Comparison of ENCODE assay signal across 8 mouse cellular contexts in genomic region chr12:80112852-80113551, GRCm38 (mm10). TPM values are rescaled to one million over a fixed set of nuclear protein-coding genes. Genes with fewer than 3 reads are reported as not detected.
A peak's percentile ranks its signal among the peaks of the same experiment; 100 is the strongest.
DNase-seq lines count a peak whose midpoint lies in the region; ATAC-seq and TF ChIP-seq lines count a peak whose summit lies in the region.

Zfp36l1 (minus strand) TSS chr12:80113013.

- ATAC-seq in hindbrain, embryonic 14.5 days (ENCODE audit: low FRiP score), result peak; percentile 38
- ATAC-seq in megakaryocyte, adult 5-6 weeks (ENCODE audit: poor library complexity, severe bottlenecking), result peak; percentile 33

- intact Hi-C loops in left cerebral cortex, adult 2 months (cut with DNase I), result loop anchor here (1.0 to 10.0 kb wide), 4 partner anchors 51 to 378 kb away; no protein-coding TSS in a partner anchor

- under 1% methylated on average over 41 of the region's 42 CpGs for WGBS in hindbrain, embryonic 14.5 days

- DNase-seq in Muller cell, postnatal 12 days (ENCODE audit: inconsistent ontology term), result peak; percentile 99
- peak; percentile 30 to 60 for DNase-seq in cerebellum, postnatal 25 days
- peak; percentile 61 to 68 for DNase-seq in frontal cortex, postnatal 36 days (ENCODE audit: low spot score in 2 of 2)
- DNase-seq in hindbrain, embryonic 14.5 days (ENCODE audit: low spot score), result peak; percentile 82
- peak; percentile 64 to 76 for DNase-seq in left cerebral cortex, adult 2 months (ENCODE audit: extremely low spot score in 1 of 2, low spot score in 2 of 2)
- DNase-seq in right cerebral cortex, postnatal 14 days, result peak; percentile 76
- peak; percentile 94 to 96 for DNase-seq in urinary bladder, postnatal 36 days (ENCODE audit: low spot score in 2 of 2)

- peak within 1 kb of the TSS; percentile 89 for H3K4me2 ChIP-seq in hindbrain, embryonic 14.5 days (replicated peaks)

- peaks cover 23% of the 10 kb centered on the region; the same call in 1 of the 2 replicates for H3K4me1 ChIP-seq in hindbrain, embryonic 14.5 days (replicated peaks; ENCODE audit: control insufficient read depth, insufficient read depth, low read length)

- no peaks in the 10 kb centered on the region for H3K9me3 ChIP-seq in hindbrain, embryonic 14.5 days (ENCODE audit: control insufficient read depth, low read length)

- H3K27ac ChIP-seq in hindbrain, embryonic 14.5 days, result peak within 1 kb of the TSS; percentile 90
- H3K27ac ChIP-seq in left cerebral cortex, adult 2 months, result peak within 1 kb of the TSS; percentile 97

- peaks cover 29% of the 10 kb centered on the region for H3K27me3 ChIP-seq in hindbrain, embryonic 14.5 days (ENCODE audit: control insufficient read depth, insufficient read depth, low read length)

- TF ChIP-seq CTCF in left cerebral cortex, adult 2 months (IDR thresholded peaks at IDR 0.05), result no peak

- H3K4me3 ChIP-seq in hindbrain, embryonic 14.5 days (replicated peaks; ENCODE audit: low read length), result peak within 1 kb of the TSS; percentile 66
- peak within 1 kb of the TSS; percentile 93 for H3K4me3 ChIP-seq in left cerebral cortex, adult 2 months

- peak within 1 kb of the TSS; percentile 80 for H3K9ac ChIP-seq in hindbrain, embryonic 14.5 days

- H3K36me3 ChIP-seq in hindbrain, embryonic 14.5 days (replicated peaks; ENCODE audit: control insufficient read depth, insufficient read depth), result peaks cover 10% of the 10 kb centered on the region; the same call in 1 of the 2 replicates

RNA-seq across cellular contexts. Expression of gene Zfp36l1, which starts in this region (rescaled TPM):
- 47.7 and 48.8 TPM in 2 replicates for polyA plus RNA-seq in hindbrain, embryonic 14.5 days (2014; fragmentation: Nextera tagmentation; extraction: Ambion mirVana)
- 10 to 100 TPM; 32.7 to 39.2 TPM for total RNA-seq in left cerebral cortex, adult 2 months (2021)
- total RNA-seq in megakaryocyte, adult 5-6 weeks (2015), result 15.6 and 21.0 TPM in 2 replicates
- 3.8 and 5.4 TPM in 2 replicates for total RNA-seq in megakaryocyte, adult 5-6 weeks (2017)

Comparison
In these comparisons a context has a peak if more than half of its experiments do, and no peak if none do; other contexts are left out.
1. Peak in every context shown above with its lines: DNase-seq, ATAC-seq, H3K4me3 ChIP-seq and H3K27ac ChIP-seq.
2. DNase-seq: peak in every context shown above with its lines; median percentile 99 in Muller cell, postnatal 12 days; 95 in urinary bladder, postnatal 36 days; 82 in hindbrain, embryonic 14.5 days; 76 in right cerebral cortex, postnatal 14 days; 70 in left cerebral cortex, adult 2 months; 64 in frontal cortex, postnatal 36 days; 45 in cerebellum, postnatal 25 days.